Mouse (Mus musculus) kidney, postnatal 25 days (tissue): Measurements from ENCODE around the gene Ptpn13.

Experiments used
- DNase-seq, 2 experiments: peaks; one replicate each; pipeline ENCODE4 v3.0.0; 2021; ENCODE audit warnings: mixed read lengths in 2 of 2

Ptpn13 gene

DNA sequence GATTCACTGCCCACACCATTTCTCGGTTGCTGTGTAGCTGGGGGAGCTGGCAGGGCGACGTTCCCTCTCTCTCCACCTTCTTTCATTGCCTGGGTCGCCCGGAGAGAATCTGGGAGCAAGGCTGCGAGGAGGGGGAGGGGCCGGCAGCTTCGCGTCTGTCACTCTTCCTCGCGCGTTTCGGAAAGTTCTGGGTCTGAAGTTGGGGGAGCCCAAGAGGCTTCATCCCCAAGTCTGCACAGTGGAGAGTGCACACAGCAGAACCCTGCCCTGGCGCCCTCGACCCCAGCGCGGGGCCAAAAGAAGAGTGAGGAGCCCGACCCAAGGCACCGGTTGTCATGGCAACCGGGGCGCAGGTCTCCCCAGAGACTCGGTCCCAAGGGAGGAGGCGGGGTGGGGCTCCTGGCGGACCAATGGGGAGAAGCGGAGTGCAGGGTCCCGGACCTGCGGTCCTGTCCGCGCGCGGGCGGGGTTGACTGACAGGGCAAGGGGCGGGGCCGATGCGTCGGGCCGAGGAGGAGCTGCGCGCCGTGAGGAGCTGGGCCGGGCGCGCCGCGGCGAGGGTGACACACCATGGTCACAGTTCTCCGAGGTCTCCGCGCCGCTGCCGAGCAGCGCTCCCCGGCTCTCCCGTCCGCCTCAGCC lies at the start of gene Ptpn13:
TSS of gene Ptpn13 (plus strand) at position 515 of the 642 bp plus-strand sequence.
- peak; percentile 98 to 99 for DNase-seq

DNA sequence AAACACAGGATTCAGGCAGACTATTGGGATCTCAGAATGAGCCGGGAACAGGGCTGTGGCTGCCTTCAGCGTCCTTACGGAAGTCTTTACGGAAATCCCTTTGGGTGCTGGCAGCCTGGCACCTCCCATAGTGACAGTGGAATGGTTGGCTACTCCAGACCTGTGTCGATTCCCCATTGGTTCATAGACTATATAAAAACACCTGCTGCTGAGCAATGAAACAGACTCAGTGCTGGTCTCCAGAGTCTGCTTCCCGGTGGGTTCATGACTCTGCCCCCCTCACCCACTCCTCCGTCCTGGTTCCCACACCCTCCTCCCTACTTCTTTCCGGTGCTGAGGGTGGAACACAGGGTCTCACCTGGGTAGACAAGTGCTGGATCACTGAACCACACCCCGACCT lies 49.8 kb upstream of the Ptpn13 start:
- DNase-seq = no peak

DNA sequence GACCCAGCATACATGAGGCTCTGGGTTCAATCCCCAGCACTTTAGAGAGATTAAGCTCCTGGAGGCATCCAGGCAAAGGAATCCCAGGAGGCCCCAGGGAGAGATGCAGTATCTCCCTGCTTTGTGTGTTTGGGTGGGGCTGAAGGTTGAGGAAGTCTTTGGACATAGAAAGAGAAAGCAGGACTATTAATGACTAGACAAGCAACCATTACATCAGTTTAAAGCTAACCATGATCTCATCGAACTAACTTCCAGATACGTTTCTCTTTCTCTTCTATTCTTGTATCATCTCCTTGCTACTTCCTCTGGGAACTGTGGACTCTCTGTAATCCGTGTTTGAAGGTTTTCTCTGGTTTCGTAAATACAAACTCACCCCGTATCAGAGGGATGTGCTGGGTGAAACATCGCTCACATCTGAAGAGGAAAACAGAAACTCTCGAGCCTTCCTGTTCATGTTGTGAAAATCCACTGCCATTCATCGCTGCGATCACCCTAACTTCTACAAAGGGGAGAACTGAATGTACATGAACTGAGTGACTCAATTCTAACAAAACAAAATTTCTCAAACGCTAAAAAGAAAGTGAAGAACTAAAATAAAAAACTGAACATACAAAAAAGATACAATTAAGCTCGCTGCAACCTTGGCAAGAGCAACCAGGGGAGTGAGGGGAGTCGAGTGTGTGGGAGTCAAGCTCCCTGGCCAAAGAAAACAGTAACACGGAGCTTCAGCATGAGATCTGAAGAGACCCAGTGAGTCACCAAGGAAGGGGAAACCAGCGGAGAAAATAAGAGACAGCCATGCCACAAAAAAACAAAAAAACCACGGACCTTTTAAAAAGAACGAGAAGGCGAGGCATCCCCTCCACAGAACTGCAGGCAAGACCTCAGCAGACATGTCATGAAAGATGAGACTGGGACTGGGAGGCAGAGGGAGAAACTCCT lies 48.4 kb upstream of the Ptpn13 start:
- no peak for DNase-seq

DNA sequence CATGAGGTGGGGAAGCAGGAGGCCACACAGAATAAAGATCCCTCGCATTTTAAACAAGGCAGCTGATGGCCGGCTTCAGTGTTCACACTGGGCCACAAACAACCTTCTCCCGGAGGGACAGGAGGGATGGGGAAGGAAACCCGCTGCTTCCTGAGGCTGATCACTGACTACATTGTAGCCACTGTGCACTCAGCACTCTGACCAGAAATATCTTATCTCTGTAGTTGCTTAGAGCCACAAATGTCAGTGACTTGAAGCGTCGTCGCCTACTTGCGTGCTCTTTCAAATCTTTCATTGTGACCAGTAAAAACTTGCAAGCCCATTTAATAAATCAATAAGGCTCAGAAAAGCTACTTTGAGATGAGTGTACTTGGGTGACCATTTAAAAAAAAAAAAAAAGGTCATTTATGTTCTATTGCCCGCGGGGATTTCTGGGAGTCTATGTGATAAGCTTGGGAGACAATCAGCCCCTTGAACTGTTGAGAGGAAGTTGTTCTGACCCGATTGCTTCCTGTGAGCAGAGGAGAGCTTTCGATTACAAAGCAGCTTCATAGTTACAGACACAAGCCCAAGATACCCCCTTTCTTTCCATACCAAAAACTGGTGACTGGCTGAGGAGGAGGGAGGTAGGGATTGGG lies 47.4 kb upstream of the Ptpn13 start:
- DNase-seq = no peak

DNA sequence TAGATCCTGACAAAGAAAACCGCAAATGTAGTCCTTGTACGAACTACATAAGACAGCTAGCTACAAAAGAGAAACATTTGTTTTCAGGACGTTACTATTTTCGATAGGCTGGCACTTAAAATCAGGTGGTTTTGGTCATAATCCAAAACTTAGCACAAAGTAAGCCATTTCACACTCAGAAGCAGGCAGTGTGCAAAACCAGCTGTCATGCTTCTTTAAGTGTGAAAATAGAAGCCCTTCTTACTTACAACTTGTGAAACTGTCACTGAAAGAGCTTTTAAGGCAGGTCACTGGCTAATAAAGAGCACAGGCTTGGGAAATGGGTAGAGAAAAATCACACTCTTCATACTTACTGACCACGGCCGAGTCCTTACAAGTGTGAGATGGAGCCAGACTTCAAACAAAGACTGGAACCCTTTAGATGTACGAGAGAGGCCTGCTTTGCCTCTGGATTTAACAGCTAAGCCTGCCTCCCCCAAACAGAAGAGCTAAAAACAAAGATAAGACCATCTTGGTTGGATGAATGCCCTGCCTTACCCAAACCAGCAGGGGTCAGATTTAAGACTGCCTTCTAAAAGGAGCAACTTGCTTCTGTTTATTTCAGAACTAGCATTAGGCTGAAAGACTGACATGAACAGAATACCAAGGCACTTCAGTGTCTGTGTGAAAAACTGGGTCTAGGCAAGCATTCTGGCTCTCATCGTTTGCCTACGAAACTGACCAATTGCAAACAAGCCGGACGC lies 44.0 kb upstream of the Ptpn13 start:
- no peak for DNase-seq

DNA sequence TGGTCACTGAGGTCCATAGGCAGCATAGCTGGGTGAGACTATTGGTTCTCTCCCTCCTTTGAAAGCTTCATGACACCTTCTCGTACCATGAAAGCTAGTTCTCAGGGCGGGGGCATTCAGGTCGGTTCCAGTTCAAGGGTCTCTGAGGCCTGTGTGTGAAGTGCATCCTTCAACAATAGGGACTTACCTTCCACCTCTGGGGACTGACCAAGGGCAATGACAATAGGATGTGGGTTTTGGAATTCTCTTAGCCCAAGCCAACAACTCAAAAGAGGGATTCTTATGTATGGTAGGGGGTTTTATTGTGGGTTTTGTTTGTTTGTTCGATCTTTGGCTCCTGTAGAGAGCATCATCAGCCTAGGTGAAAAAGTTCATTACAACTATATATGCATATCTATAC lies 42.0 kb upstream of the Ptpn13 start:
- DNase-seq = no peak

DNA sequence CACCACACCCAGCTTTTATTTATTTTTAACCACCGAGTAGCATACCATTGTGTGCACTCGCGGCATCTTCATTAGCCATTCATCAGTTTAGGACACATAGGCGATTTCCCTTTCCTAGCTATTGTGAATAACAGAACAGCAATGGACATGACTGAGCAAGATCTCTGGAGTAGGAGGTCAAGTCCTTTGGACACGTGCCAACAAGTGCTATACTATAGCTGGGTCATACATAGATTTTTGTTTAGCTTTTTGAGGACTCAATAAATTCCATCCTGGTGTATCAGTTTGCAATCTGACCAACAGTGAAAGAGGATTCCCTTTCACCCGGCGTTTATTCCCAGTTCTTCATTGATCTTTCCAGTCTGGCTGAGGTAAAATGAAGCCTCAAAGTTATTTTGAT lies 41.0 kb upstream of the Ptpn13 start:
- no peak for DNase-seq

DNA sequence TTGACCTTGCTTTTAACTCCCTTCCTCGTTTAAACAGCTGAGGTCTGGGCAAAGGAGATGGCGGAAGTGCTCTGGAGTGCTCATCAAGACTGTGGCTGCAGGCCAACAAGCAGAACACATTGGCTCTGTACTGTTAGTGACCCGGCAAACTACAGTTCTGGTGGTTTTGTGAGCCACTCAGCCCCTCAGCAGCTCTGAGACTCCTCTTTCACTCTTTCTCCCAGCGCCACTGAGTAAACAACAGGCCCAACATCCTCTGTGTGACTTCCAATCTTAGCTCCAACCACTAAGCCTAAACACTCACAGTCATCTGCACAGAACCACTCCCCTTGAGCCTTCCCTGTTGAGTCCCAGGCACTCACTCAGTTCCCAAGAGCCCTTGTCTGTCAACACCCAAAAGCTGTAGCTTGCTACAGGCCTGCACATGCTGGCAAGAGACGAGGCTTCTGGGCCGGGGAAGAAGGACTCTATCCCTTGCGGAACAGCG lies 37.4 kb upstream of the Ptpn13 start:
- DNase-seq = peak; percentile 69 to 75

DNA sequence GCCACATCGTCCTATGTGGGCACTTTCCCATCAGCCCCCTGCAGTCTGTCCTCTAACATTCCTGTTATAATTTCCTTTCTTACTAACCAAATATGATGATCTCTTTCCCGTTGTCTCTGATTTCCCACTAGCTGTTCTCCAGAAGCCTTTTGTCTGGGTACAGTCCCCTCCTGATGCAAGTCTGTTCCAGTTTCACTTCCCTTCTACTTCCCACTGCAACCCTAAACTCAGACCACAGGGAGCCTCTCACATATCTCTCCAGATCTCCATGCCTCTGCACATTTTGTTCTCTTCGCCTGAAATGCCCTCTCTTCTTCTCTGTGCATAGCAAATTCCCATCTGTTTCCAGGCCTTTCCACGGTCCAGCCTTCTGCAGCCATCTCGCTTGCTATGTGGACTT lies 35.6 kb upstream of the Ptpn13 start:
- no peak for DNase-seq

DNA sequence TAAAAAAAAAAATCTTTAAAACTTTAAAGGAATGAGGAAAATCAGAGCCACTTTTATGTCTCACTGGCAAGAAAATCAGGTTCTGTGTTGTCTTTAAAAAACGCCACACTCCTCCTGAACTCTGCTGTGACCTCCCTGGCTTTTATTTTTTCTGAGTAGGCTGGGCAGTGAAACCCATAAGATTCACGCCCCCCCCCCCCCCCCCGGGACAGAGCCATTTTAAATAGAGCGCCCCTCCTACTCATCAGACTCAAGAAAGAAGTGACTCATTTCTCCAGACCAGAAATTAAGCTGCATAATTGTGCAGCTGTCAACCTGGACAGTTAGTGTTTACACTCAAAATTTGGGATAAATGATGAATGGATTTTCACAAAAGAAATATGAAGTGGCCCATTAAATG lies 31.8 kb upstream of the Ptpn13 start:
- DNase-seq = no peak

DNA sequence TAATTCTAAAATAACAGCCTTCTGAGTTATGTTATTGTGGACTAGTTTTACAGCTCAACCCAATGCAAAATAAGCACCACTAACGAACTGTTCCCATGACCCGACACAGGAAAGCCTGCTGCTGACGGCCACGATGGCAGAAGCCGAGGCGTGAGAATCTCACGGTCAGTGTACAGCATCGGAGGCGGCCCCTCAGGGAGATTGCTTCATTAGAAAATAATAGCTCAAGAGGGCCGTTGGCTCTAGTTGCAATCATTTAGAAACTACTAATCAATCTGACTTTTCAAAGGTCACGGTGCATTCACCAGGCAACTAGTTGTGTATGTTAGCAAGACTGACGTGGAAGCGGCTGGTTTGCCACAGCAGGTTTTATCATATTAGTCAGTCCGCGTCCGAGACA lies 31.2 kb upstream of the Ptpn13 start:
- peak in 1 of 2 experiments; percentile 47 for DNase-seq

DNA sequence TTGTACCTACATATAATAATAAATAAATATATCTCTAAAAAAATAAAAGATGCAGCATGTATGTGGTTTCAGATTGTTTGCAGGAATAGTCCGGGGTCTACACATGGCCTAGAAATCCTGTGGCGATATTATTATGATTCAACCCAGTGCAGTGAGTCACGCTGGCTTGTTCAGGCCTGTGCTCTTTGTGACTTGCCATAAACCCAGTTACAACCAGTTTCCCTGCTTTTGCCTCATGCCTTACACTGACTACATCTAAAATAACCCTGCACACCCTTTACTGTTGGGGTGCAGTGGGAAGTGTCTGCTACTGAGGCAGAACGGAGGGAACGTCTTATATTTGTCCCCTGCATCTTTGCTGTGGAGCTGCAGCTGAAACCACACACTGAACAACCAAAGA lies 29.3 kb upstream of the Ptpn13 start:
- no peak for DNase-seq

DNA sequence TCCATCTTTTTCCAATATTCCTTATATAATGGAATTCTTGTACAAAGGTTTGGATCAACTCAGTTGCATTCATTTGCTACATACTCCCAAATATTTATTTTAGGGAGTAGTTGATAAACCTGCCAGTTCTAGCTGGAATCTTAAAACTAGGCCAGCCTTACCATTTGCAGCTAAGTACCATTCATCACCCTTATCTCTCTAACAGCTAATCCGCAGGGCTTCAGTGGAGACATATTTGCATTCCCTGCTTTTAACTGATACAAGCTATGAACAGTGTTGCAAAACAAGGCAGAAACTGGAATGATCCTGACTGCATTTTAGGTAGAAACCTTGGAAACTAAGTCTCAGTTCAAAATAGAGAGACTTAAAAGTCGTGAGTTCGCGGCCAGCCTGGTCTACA lies 27.6 kb upstream of the Ptpn13 start:
- DNase-seq = no peak

DNA sequence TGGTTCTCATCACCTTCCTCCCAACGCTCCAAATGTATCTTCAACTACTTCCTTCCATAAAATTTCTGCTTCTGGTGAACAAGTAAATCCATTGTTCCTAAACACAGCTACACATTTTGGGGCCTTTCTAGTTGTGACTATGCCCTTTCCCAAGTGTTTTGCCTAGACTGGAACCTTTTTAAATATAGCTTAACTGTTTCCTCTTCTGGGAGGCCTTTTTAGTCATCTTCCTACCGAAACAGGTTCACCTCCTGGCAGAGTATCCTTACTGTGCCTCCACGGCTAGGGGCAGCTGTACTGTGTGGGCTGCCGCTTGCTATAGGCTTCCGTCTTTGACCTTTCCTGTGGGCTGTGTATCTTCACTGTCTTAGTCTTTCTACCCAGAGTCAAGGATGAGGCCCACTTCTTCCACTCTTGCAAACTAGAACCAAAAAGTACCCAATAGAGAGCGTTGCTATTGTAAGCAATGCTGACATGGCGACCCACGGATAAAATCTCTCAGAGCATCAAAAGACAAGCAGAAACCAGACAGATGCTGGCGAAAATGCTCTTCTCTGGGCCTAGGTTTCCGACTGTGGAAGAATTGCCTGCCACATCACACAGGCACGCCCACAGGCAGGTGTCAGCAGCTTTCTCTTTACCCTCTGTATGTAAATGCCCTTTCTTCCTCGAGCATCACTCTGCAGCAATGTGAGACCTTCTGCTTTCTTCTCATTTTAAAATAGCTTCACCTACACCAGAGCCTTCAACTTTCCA lies 20.6 kb upstream of the Ptpn13 start:
- DNase-seq = no peak

DNA sequence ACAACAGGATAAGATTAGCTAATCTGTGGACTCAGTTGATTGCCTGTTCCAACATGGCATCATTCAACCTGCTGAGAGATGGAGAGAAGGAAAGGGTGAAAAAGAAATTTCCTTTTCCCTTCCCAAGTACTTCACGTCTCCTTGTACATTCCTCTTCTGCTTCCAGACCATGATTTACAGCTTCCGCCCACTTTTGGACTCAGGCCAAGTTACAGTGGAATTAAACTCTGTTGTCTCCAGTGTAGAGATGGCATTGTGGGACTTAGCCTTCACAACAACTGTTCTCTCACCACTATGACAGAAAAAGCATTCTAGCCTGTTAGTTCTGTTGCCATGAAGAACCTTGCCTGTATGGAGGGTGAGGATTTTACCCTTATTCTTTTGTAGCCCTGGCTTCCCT lies 19.1 kb upstream of the Ptpn13 start:
- DNase-seq = peak in 1 of 2 experiments; percentile 46

DNA sequence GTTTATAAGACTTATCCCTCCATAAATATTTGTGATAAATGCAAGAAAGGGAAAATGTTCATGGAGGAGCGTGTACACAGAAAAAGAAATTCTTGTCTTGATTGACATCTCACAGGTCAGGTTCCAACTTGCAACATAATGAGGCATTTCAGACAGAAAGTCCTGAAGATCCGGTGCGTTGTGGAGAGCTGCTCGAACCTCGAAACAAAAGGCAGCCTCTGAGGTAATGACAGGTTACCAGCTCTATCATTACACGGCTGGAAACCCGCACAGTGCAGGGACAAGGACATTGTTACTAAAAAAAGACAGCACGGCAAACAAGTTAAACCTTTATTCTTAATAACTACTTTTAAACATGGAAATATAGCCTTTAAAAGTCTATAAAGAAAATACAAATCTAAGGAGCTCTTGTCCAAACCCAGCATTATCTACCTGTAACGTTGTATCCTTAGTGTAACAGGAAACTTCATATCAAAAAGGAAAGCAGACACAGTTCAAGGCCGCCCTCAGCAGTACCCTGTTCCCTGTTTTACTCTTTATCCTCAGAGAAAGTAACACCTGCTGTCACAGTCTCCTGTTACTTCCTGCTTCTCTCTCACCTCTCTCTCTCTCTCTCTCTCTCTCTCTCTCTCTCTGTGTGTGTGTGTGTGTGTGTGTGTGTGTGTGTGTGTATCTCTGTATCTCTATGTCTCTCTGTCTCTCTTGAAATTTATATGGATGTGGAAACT lies 12.8 kb upstream of the Ptpn13 start:
- no peak for DNase-seq

DNA sequence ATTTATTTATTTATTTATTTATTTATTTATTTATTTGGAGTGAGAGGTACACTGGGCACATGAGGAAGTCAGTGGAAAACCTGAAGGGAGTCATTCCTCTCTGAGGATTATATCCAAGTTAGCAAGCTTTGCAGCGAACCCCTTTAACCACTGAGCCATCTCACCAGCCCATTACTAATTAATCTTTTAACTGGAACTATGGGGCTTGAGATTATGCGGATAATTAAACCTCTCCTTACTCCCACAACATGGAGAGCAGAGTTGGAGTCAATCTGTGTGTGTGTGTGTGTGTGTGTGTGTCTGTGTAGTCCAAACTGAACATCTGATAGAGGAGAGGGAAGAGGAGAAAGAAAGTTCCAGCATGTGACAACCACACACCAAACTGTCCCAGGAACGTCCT lies 10.4 kb upstream of the Ptpn13 start:
- DNase-seq = peak; percentile 38 to 55

DNA sequence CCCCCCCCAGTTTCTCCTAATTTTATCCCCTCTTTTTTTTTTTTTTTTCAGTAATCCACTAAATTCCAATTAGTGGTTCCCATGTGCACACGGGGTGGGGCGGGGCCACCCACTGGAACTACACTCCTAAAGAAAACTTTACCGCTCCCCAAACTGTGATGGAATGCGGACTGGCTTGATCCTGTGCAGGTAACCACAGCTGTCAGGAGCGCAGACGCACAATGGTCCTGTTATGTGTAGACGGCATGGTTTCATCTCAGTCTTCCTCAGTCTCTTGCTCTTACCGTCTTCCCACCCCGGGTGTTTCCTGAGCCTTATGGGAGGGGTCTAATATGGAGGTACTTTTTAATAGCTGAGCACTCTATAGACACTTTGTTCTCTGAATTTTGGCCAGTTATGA lies 7.0 kb upstream of the Ptpn13 start:
- DNase-seq = no peak

DNA sequence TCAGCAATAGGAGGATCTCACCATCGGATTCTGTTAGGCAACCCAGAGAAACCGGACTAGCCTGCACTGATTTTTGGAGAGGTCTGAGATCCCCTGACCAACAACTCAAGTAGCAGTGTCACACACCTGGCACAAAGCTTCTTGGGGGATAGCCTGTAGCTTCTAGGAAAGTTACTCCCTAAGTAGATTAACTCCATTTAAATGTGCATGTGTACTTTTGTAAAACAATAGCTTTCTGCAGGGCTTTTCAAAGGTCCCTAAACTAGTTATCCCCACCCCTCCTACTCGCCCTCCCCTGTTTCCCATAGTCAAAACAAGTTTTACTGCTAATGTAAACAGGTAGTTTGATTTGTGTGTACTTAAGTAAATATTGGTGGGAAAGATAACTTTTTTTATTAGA lies 6.1 kb upstream of the Ptpn13 start:
- no peak for DNase-seq

DNA sequence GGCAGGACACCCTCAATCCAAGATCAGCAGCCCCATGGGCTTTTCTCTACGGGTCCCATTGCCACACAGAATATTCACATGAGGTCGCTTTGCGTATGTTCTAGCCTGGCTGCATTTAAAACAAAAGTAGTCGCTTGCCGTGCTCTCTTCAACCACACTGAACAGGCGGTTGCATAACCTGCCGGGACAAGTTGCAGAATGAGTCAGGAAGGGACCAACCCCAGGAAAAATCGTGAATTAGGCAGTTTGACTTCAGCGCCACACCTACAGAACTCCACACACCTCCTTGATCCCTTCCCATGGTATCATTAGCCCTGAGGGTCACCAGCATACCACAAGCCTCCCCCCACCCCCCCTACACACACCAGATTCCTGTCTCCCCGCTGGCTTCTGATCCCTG lies 4.4 kb upstream of the Ptpn13 start:
- peak; percentile 48 to 65 for DNase-seq

DNA sequence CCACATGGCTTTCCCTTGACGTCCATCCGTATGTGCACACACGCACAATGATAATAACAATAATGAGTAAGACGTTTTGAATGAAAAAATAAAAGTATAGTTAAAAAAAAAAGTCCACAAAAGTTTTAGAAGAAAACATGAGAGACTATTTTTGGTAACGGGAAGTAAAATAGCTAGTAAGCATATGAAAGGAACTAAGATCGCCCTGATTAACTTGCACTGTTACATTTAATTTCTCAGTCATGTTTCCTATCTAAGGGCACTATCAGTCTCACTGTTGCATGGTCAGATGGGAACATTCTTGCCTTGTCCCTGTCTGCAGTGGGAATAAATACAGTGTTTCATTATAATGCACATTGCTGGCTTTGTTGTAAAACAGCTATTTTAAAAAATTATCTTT lies 2.4 kb upstream of the Ptpn13 start:
- DNase-seq = no peak
